Mouse (Mus musculus) thymus, postnatal 14 days (tissue): ENCODE measurements around the gene Gins2.

Experiments
- DNase-seq: peaks from one replicate; pipeline ENCODE4 v3.0.0; 2021

The Gins2 gene

DNA sequence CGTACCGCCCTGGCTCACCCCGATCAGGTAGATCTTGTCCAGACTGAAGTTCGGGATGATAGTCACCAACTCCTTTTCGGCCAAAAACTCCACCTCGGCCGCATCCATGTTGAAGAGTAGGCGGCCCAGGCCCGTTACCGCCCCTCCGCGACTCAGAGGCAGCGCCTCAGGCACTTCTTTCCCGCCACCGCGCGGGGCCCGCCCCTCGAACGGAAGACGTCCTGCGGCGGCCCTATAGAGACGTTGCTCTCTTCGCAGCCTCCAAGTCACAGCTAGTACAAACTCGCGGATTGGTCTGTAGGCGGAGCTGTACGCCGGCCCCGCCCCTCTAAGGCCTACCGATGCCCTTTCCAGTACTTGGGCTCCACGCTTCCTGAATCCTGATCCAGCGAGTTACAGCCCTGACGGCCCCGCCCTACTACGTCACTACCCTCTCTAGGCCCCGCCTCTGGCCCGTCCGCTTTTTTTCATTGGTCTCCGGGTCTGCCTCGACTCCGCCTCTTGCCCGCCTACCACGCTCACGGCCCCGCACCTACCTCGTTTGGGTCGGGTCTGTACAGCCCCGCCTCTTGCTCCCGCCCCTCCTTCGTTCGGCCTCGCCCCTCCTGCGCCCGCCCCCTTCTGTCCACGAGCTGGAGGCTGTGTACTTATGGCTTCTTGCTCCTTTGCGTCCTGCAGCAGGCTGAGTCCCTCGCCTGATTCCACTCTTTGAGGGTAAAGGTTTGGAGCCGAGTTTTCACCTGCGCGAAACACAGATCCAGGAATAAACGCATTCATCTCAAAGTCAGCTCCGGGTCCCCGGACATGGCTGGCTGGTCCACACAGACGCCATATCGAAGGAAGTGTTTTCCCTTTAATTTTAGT lies at the start of gene Gins2:
TSS of gene Gins2 (minus strand) at position 397 of the 864 bp plus-strand sequence.
- DNase-seq, result peak; percentile 99

DNA sequence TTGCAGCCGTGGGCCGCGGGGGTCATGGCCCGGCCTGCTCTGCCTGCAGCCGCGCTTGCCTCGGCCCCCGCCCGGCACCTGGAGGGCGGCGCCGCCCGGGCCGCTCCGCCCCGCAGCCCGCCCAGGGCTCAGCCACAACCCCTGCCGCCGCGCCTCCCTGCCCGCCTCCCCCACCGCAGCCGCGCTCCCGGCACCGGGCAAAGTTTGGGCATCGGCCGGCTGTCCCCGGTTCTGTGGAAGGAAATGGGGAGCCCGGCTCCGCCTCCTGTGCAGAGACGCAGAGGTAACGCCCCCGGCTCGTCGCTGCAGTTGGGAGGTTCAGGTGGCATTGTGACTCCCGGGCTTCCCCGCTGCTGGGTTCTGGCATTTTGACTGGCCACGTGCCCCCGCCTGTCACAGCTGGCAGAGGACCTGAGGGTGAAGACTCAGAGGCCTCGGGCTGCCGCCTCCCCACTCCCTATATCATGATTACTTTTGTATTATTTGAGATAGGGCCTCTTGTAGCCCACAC lies 45.3 kb upstream of the Gins2 start:
- peak; percentile 78 for DNase-seq

DNA sequence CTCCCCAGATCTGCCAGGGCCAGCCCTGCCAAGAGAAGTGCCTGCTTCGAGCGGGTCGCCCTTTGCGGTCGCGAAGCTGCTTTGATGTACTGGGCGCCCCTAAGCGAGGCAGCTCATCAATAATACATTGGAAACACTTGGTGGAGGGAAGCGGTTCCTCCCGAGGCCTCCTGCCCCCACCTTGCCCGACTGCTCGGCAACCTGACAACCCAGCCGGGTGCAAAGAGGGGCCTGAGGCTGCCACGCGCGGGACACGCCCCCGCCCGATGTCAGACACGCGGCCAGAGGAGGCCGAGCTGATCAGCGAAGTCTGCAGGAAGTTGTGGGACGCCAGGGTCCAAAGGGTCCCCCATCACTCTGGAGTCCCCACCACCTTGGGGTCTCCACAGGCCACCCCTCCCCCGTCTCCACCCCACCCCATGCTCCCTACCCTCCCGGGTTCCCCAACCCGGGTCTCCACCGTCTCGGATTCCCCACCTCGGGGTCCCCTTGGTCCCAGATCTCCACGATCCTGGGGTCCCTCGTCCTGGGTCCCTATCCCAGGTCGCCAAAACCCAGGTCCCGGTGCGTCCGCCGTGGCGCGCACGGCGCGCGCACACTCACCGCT lies 44.7 kb upstream of the Gins2 start:
- DNase-seq, result peak; percentile 33

DNA sequence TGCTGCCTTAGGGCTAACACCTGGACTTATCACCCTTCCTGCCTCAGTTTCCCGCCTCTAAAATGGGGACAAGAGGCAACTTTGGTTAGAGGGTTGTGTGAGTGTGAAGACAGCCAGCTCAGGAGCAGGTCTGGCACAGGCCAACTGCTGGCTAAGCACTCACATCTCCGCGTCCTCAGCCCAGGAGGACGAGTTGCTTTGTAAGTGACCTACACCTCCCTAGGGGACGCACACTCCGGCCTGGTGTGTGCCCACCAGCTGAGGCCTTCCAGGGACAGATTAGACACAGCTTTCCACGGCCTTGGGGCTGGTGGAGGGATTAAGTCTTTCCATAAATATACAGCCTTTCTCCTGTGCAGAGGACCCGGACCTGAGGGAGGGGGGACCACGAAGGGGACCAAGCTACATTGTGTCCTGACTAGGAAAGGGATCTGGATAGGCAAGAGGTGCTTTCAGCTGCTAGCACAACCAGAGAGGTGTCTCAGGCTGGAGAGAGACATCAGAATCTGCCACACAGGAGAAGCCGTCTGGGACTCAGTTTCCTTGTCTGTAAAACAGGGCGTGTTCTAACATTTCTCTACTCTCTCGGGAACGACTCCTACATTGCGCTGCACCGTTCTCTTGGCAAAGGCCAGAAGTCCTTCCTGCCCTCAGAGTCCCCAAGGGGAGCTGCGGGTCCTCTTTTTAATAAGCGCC lies 44.0 kb upstream of the Gins2 start:
- DNase-seq, result no peak

DNA sequence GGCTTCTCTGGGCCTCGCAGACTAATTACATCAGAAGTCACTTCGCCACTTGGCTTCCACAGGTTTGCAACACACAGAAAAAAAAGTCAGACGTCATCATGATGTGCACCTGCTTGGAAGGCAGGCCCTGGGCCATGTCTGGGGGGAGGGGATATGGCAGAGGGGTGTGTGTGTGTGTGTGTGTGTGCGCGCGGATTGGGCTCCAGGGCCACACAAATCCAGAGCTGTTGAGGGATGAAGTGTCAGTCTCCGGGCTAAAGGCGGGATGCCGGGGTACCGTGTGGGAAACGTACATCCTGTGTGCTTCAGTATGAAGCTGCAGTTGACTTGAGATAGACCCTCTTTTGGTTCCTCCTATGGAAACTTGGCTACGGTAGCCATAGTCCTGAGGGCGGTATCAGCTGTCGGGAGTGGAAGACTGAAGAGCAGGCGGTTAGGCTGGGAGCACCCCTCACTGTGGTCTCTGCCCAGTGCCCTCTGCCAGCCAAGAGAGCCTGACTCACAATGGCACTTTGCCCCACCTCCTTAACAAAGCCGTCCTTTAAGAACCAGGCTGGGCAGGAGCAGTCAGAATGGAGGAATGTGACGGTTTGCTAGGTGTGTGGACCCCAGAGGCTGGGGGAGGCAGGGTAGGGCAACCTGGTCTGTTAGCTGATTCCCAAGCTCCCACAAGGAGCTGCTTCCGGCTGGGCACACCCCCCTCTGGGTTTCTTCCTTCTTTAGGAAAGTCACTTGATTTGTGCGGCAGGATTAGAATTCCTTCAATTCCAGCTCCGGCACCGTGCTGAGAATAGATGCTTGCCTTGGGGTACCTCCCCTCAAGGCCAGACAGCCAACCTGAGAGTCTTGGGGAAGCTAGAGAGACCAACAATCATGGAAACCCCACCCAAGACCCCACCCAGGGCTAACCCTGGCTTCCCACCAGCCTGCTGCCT lies 42.6 kb upstream of the Gins2 start:
- no peak for DNase-seq

- no peak for DNase-seq
Measured at GRCm38 (mm10) chr8:120630848-120631247, 41.7 kb upstream of the Gins2 start.

- no peak for DNase-seq
Measured at GRCm38 (mm10) chr8:120630031-120630430, 40.9 kb upstream of the Gins2 start.

- no peak for DNase-seq
Measured at GRCm38 (mm10) chr8:120627298-120627697, 38.2 kb upstream of the Gins2 start.

GRCm38 (mm10) chr8:120626461-120626860 lies 37.4 kb upstream of the Gins2 start:
- no peak for DNase-seq

DNA sequence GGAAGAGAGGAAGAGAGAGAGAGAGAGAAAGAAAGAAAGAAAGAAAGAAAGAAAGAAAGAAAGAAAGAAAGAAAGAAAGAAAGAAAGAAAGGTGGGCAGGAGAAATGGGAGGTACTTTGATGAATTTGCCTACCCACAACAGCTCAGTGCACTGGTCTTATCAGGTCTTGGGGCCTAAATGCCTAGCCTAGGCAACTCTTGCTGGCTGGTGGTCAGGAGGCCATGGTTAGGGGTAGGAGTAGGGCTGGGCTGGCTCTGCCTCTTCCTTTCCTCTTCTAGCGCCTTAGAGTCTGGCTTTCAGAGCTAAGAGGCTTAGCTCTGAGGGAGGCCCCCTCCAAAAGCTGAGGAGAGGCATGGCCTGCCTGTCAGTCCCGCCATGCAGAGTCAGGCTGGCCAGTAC lies 34.5 kb upstream of the Gins2 start:
- no peak for DNase-seq

DNA sequence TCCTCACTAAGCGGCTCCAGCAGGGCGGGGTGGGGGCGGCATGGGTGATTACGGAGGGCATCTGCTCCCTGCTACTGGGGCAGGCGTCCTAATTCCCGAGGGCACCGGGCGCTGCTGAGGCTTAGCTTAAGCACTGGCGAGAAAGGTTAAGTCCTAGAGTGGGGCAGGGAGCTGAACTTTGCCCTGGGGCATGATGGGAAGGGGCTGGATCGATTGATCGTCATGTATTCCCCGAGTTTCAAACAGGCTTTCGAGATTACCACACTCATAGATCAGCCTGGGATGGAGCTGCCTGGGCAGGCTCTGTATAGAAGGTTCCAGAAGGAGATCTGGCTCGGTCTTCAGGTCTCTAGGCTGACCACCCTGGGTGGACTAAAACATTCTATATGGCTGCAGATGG lies 33.1 kb upstream of the Gins2 start:
- DNase-seq, result no peak

- no peak for DNase-seq
Measured at GRCm38 (mm10) chr8:120620441-120620840, 31.3 kb upstream of the Gins2 start.

DNA sequence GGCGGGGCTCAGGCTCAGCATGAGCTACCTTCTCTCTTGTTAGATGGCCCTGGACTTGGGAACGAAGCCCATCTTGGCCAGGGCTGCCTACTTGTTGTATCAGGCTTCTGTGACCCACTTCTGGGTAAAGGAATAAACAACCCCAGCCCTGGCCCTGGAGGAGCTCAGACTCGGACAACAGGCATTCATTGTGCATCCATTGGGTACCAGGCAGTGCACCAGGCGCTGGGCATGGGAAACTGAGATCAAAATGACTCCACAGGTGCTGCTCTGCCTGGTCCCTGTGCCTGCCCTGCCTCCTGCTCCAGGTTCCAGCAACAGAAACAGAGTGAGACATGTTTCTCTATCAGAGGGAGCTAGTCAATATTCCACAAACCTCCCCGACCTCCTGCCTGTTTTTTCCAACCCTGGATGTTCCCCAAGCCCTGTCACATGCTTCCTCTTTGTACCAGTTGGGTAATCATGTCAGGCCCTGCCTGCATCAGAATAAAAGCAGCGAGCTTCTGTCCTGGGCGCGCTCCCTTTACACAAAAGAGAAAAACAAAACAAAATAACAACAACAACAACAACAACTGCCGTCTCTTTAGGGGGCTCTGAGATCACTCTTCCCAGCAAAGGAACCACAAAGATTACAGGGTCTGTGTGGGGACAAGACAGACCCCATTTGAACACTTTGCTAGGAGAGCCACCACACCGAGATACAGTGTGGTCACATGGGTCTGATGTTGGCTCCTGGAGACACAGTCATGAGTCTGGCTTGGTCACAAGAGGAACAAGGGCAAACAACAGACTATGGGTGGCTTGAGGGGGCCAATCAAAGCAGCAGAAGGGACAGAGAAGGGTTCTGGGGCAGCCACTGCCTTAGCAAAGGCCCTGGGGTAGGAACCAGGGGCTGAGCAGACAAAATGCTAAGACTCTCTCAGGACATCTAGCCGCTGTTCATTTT lies 30.4 kb upstream of the Gins2 start:
- no peak for DNase-seq

DNA sequence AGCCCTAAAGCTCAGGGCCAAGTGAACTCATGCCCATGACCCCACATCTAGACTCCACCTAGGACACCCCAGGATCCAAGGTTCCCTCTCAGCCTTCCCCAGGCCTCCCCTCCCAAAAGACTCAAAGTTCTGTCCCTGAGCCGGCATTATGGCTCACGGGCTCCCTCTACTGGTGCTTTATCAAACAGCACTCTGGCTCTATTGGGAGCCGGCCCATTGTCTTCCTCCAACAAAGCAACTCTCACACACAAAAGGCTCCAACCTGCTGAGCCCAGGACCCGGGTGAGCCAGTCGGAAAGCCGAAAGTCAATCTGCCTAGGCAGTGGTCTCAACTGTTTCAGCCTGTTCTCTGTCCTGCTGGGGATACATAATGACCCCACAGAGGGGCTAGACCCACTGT lies 29.0 kb upstream of the Gins2 start:
- DNase-seq, result peak; percentile 71

DNA sequence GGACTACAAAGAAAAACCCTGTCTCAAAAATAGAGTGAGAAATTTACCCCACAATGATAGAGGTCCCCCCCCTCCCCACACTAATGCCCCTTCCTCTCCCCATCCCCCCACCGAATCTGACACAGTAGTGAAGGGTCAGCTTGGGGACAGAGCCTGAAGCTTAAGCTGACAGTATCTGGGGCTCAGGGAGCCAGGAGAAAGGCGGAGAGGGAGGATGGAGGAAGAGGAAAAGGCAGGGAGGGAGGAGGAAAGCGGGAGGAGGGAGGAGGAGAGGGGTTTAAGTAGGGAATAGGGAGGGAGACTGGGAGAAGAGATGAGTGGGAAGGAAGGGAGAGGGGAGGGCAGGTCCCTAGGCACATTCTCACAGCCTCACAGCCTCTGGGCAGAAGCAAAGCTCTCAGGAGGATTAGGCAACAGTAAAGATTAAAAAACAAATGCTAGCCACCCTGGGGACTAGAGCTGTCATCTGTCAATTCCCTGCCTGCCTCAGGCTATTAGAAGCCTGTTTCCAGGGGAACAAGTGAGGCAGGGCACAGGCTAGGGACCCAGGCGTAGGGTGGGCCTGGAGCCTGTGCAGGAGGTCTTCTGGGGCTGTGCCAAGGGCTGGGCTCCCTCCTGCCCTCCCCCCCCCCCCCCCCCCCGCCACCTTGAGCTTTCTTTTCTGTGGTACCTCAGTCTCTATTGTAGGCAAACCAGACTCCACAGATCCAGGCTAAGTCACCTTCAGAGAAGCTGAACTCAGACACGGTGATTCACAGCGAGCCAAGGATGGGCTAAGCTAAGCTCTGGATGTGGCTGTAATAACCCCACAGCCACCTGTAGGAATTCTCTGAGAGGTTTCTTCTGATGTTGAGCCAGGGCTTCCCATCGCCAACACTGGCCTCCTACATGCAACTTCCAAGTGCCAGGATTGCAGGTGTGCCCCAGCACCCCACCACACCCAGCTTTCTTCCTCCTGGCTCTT lies 27.8 kb upstream of the Gins2 start:
- DNase-seq, result no peak

- no peak for DNase-seq
Measured at GRCm38 (mm10) chr8:120614491-120614890, 25.4 kb upstream of the Gins2 start.

- no peak for DNase-seq
Measured at GRCm38 (mm10) chr8:120610824-120611223, 21.7 kb upstream of the Gins2 start.

- DNase-seq, result peak; percentile 81
Measured at GRCm38 (mm10) chr8:120607885-120608284, 18.8 kb upstream of the Gins2 start.

DNA sequence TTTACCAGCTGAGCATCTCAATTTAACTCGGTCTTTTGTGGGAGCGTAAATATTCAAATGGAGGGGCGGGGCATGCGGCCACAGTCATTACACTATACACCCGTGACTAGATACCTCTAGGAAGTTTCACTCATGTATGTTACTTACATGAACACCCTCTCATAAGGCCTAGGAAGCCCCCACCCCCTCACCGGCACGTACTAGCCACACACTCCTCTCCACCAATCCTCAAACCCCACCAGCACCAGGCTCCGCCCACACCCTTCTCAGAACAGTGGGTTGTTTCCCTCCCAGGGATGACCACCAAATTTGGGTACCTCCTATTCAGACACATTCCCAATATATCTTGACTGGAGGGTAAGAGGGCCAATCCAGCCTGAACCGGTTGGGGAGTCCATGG lies 18.4 kb upstream of the Gins2 start:
- DNase-seq, result no peak

GRCm38 (mm10) chr8:120602672-120603071 lies 13.6 kb upstream of the Gins2 start:
- DNase-seq, result no peak
